Mouse (Mus musculus) liver, embryonic 14.5 days (tissue): ENCODE measurements at regions not wholly inside any gene's neighbourhood (a gene's known extent, or its start where the extent isn't known, plus 50 kb on each side); places are given as distances from the start of the nearest gene placed in this dataset.

Experiments used
- CTCF ChIP-seq: IDR thresholded peaks from 2 replicates; pipeline ENCODE4 v1.5.1; 2016; ENCODE audit warnings: antibody characterized with exemption, low read depth, control low read depth
- EP300 ChIP-seq: IDR thresholded peaks from 2 replicates; pipeline ENCODE4 v1.6.1; 2016; ENCODE audit warnings: antibody characterized with exemption, low read depth

DNA sequence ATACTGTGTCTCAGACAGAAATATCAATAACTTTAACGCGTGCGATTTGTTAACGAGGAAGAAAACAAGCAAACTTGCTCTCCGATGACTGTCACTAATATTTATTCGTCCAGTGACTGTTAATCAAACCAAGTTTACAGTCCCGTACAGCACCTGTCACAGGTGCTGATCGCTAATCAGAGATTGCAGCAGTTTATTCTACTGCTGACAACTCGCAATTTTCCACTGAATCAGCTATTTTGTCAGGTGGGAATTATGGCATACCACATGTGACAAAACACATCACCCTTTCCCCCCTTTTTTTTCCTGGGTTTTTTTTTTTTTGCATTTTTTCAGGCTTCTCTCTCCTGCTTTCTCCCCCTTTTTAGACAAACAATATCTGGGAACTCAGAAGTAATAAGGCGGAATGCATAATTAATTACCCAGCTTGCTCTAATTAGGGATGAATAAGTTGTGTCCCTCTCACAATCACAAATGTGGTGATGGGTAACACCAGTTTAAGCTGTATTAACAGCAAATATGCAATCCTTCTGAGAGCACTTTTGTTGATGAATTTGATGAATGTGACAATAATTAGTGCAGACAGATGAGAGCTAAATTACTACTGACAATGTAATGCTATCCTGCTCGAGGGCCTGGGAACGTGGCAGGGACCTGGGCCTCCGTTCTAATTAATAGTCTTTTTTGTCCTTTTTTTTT lies 146.2 kb upstream of the Sox2 start:
- TF ChIP-seq CTCF (no peak), EP300 (no peak)
